Mouse (Mus musculus) 3134 (cell line): ENCODE measurements around the gene Ptprc.

Experiments
- DNase-seq: peaks from one replicate; pipeline ENCODE4 v3.0.0-alpha.2; 2011; ENCODE audit warnings: low spot score; ENCODE audit not compliant: insufficient read length; ENCODE audit errors: extremely low read depth

Ptprc gene

GRCm38 (mm10) chr1:138154185-138154785 lies 21.2 kb downstream of the Ptprc start:
- no peak for DNase-seq

GRCm38 (mm10) chr1:138153126-138153525 lies 22.4 kb downstream of the Ptprc start:
- DNase-seq = no peak

GRCm38 (mm10) chr1:138148844-138149243 lies 26.7 kb downstream of the Ptprc start:
- no peak for DNase-seq

- no peak for DNase-seq
Measured at GRCm38 (mm10) chr1:138145571-138145970, 29.9 kb downstream of the Ptprc start.

GRCm38 (mm10) chr1:138145148-138145547 lies 30.4 kb downstream of the Ptprc start:
- no peak for DNase-seq

GRCm38 (mm10) chr1:138144365-138144764 lies 31.1 kb downstream of the Ptprc start:
- no peak for DNase-seq

- DNase-seq = no peak
Measured at GRCm38 (mm10) chr1:138140769-138141168, 34.7 kb downstream of the Ptprc start.

- no peak for DNase-seq
Measured at GRCm38 (mm10) chr1:138137696-138138095, 37.8 kb downstream of the Ptprc start.

- no peak for DNase-seq
Measured at GRCm38 (mm10) chr1:138137024-138137577, 38.4 kb downstream of the Ptprc start.

GRCm38 (mm10) chr1:138136373-138136779 lies 39.1 kb downstream of the Ptprc start:
- no peak for DNase-seq

- no peak for DNase-seq
Measured at GRCm38 (mm10) chr1:138135637-138136372, 39.7 kb downstream of the Ptprc start.

- DNase-seq = no peak
Measured at GRCm38 (mm10) chr1:138135117-138135516, 40.4 kb downstream of the Ptprc start.

GRCm38 (mm10) chr1:138134324-138134723 lies 41.2 kb downstream of the Ptprc start:
- DNase-seq = no peak

- no peak for DNase-seq
Measured at GRCm38 (mm10) chr1:138131739-138132138, 43.8 kb downstream of the Ptprc start.

GRCm38 (mm10) chr1:138130145-138130544 lies 45.4 kb downstream of the Ptprc start:
- DNase-seq = no peak

- no peak for DNase-seq
Measured at GRCm38 (mm10) chr1:138126843-138127242, 48.7 kb downstream of the Ptprc start.

- no peak for DNase-seq
Measured at GRCm38 (mm10) chr1:138125281-138125680, 50.2 kb downstream of the Ptprc start.

- no peak for DNase-seq
Measured at GRCm38 (mm10) chr1:138123866-138124265, 51.6 kb downstream of the Ptprc start.

GRCm38 (mm10) chr1:138119895-138120294 lies 55.6 kb downstream of the Ptprc start:
- DNase-seq = no peak

- DNase-seq = no peak
Measured at GRCm38 (mm10) chr1:138093219-138093618, 82.3 kb downstream of the Ptprc start.

GRCm38 (mm10) chr1:138085810-138086209 lies 89.7 kb downstream of the Ptprc start:
- DNase-seq = no peak

GRCm38 (mm10) chr1:138083707-138084106 lies 91.8 kb downstream of the Ptprc start:
- DNase-seq = no peak
